Mouse (Mus musculus): ENCODE measurements around the gene Cdhr3. TPM values are rescaled to one million over a fixed set of nuclear protein-coding genes. Genes with fewer than 3 reads are reported as not detected.

Cdhr3 gene
- total RNA-seq, 4 experiments from 2014 or later: 0.25 to 1.7 (median 0.40) TPM

- no peak for DNase-seq (ENCODE audit: low spot score in 2 of 2)
Observed at GRCm38 (mm10) chr12:33035089-33035718, 57.5 kb downstream of the Cdhr3 start.

- DNase-seq (ENCODE audit: low spot score in 2 of 2): no peak
Observed at GRCm38 (mm10) chr12:33034343-33035088, 58.2 kb downstream of the Cdhr3 start.

GRCm38 (mm10) chr12:33033221-33033620 is 59.5 kb downstream of the Cdhr3 start:
- no peak for DNase-seq (ENCODE audit: low spot score in 2 of 2)

- no peak for DNase-seq (ENCODE audit: low spot score in 2 of 2)
Observed at GRCm38 (mm10) chr12:33030589-33030988, 62.1 kb downstream of the Cdhr3 start.

- no peak for DNase-seq (ENCODE audit: low spot score in 2 of 2)
Observed at GRCm38 (mm10) chr12:33030066-33030465, 62.6 kb downstream of the Cdhr3 start.

- no peak for DNase-seq (ENCODE audit: low spot score in 2 of 2)
Observed at GRCm38 (mm10) chr12:33028708-33029107, 64.0 kb downstream of the Cdhr3 start.

- DNase-seq (ENCODE audit: low spot score in 2 of 2): no peak
Observed at GRCm38 (mm10) chr12:33028109-33028691, 64.5 kb downstream of the Cdhr3 start.

GRCm38 (mm10) chr12:33027093-33027492 is 65.6 kb downstream of the Cdhr3 start:
- DNase-seq (ENCODE audit: low spot score in 2 of 2): peak; percentile 53 to 66

GRCm38 (mm10) chr12:33024524-33024923 is 68.2 kb downstream of the Cdhr3 start:
- no peak for DNase-seq (ENCODE audit: low spot score in 2 of 2)

- no peak for DNase-seq (ENCODE audit: low spot score in 2 of 2)
Observed at GRCm38 (mm10) chr12:33021751-33022150, 70.9 kb downstream of the Cdhr3 start.

GRCm38 (mm10) chr12:33021140-33021539 is 71.5 kb downstream of the Cdhr3 start:
- no peak for DNase-seq (ENCODE audit: low spot score in 2 of 2)

GRCm38 (mm10) chr12:33020011-33020410 is 72.7 kb downstream of the Cdhr3 start:
- peak; percentile 58 to 71 for DNase-seq (ENCODE audit: low spot score in 2 of 2)

- DNase-seq (ENCODE audit: low spot score in 2 of 2): no peak
Observed at GRCm38 (mm10) chr12:33018601-33019000, 74.1 kb downstream of the Cdhr3 start.

- no peak for DNase-seq (ENCODE audit: low spot score in 2 of 2)
Observed at GRCm38 (mm10) chr12:33016824-33017705, 75.6 kb downstream of the Cdhr3 start.

- no peak for DNase-seq (ENCODE audit: low spot score in 2 of 2)
Observed at GRCm38 (mm10) chr12:33015103-33015502, 77.6 kb downstream of the Cdhr3 start.

GRCm38 (mm10) chr12:33014050-33014796 is 78.5 kb downstream of the Cdhr3 start:
- no peak for DNase-seq (ENCODE audit: low spot score in 2 of 2)

GRCm38 (mm10) chr12:33010026-33010425 is 82.6 kb downstream of the Cdhr3 start:
- peak in 1 of 2 experiments; percentile 41 for DNase-seq (ENCODE audit: low spot score in 2 of 2)

- DNase-seq (ENCODE audit: low spot score in 2 of 2): no peak
Observed at GRCm38 (mm10) chr12:33009206-33009966, 83.3 kb downstream of the Cdhr3 start.

GRCm38 (mm10) chr12:33008305-33009110 is 84.2 kb downstream of the Cdhr3 start:
- DNase-seq (ENCODE audit: low spot score in 2 of 2): no peak

All from gastrocnemius, adult 8-10 months (tissue).